Mouse (Mus musculus): ENCODE results near the gene Zfp710. TPM values are rescaled to one million over a fixed set of nuclear protein-coding genes. Genes with fewer than 3 reads are reported as not detected.

Zfp710 gene
- total RNA-seq (2023; ENCODE audit: inconsistent age) = 49.5 to 75.4 TPM (median 68.2 TPM) in 4 replicates

GRCm38 (mm10) chr7:80024521-80025390 is at the start of gene Zfp710:
TSS of gene Zfp710 (plus strand) at chr7:80024814.

GRCm38 (mm10) chr7:80115224-80115590 is 90.6 kb downstream of the Zfp710 start, which contains the start of gene Idh2:
TSS of gene Idh2 (minus strand) at chr7:80115392.

Other genes starting within 250 kb of the Zfp710 start
- gene Mesp1, start 231.0 kb upstream of the Zfp710 start, total RNA-seq (2023; ENCODE audit: inconsistent age) = not detected in 4 replicates
- gene Mesp2, start 214.1 kb upstream of the Zfp710 start, total RNA-seq (2023; ENCODE audit: inconsistent age) = not detected in 4 replicates
- gene Anpep, start 163.8 kb upstream of the Zfp710 start, total RNA-seq (2023; ENCODE audit: inconsistent age) = 0.15 to 0.42 TPM (median 0.29 TPM) in 4 replicates
- 12.8 to 24.1 TPM (median 17.7 TPM) in 4 replicates for gene Ap3s2, start 104.2 kb upstream of the Zfp710 start, total RNA-seq (2023; ENCODE audit: inconsistent age)
- 0.22 TPM in 1 of 4 replicates, not detected in the others for gene Arpin, start 89.5 kb upstream of the Zfp710 start, total RNA-seq (2023; ENCODE audit: inconsistent age)
- 21.3 to 28.3 TPM (median 24.7 TPM) in 4 replicates for gene Idh2, start 90.6 kb downstream of the Zfp710 start, total RNA-seq (2023; ENCODE audit: inconsistent age)
- 160 to 187 TPM (median 181 TPM) in 4 replicates for gene Sema4b, start 162.0 kb downstream of the Zfp710 start, total RNA-seq (2023; ENCODE audit: inconsistent age)
- gene Cib1, start 208.0 kb downstream of the Zfp710 start, total RNA-seq (2023; ENCODE audit: inconsistent age) = 99.8 to 120 TPM (median 105 TPM) in 4 replicates
- 5.3 to 7.0 TPM (median 5.8 TPM) in 4 replicates for gene Gdpgp1, start 208.1 kb downstream of the Zfp710 start, total RNA-seq (2023; ENCODE audit: inconsistent age)
- 0.72 to 1.1 TPM (median 0.85 TPM) in 4 replicates for gene Ttll13, start 221.6 kb downstream of the Zfp710 start, total RNA-seq (2023; ENCODE audit: inconsistent age)
- 11.5 to 19.3 TPM (median 15.4 TPM) in 4 replicates for gene Ngrn, start 236.4 kb downstream of the Zfp710 start, total RNA-seq (2023; ENCODE audit: inconsistent age)
- gene Vps33b, start 244.8 kb downstream of the Zfp710 start, total RNA-seq (2023; ENCODE audit: inconsistent age) = 34.4 to 40.6 TPM (median 38.5 TPM) in 4 replicates

All from B cell, adult (primary cell).